ENCODE assay signal across 31 mouse cellular contexts in genomic region chr2:15469399-15469798, GRCm38 (mm10). TPM values are rescaled to one million over a fixed set of nuclear protein-coding genes. Genes with fewer than 3 reads are reported as not detected.
"Had no signal": no experiment of that assay in that cellular context is flagged by ENCODE, and none has a peak within 500 bp of the region (broad histone marks: within the 10 kb centered on the region; RNA-seq: fewer than 3 reads in every experiment).

No protein-coding gene starts in this region.

- H3K27ac ChIP-seq: heart, adult 2 months; heart, embryonic 13.5 days; heart, embryonic 15.5 days; hindbrain, embryonic 13.5 days; hindbrain, embryonic 15.5 days; hindbrain, postnatal 0 days; limb, embryonic 10.5 days; limb, embryonic 12.5 days; liver, embryonic 13.5 days; liver, embryonic 15.5 days had no signal

- H3K4me3 ChIP-seq: heart, adult 2 months; heart, embryonic 13.5 days; heart, embryonic 15.5 days; hindbrain, embryonic 13.5 days; hindbrain, embryonic 15.5 days; limb, embryonic 10.5 days; limb, embryonic 12.5 days; liver, embryonic 13.5 days; liver, embryonic 15.5 days had no signal

- H3K4me2 ChIP-seq: heart, embryonic 11.5 days; heart, embryonic 13.5 days; heart, embryonic 15.5 days; hindbrain, embryonic 13.5 days; hindbrain, embryonic 15.5 days; limb, embryonic 12.5 days; liver, embryonic 11.5 days; liver, embryonic 13.5 days; liver, embryonic 15.5 days had no signal

- H3K9ac ChIP-seq: heart, embryonic 13.5 days; heart, embryonic 15.5 days; hindbrain, embryonic 13.5 days; hindbrain, embryonic 15.5 days; limb, embryonic 12.5 days; liver, embryonic 13.5 days; liver, embryonic 15.5 days had no signal

- ATAC-seq: hindbrain, postnatal 0 days; intestine, embryonic 16.5 days had no signal

- H3K9me3 ChIP-seq: heart, embryonic 13.5 days; heart, embryonic 15.5 days; hindbrain, embryonic 13.5 days; hindbrain, embryonic 15.5 days; limb, embryonic 10.5 days; limb, embryonic 12.5 days; liver, embryonic 13.5 days; liver, embryonic 15.5 days had no signal

- DNase-seq: gastrocnemius, postnatal 14 days; gastrocnemius, postnatal 36 days; heart, adult 11 months; heart, adult 2 months; heart, postnatal 14 days; heart, postnatal 36 days; kidney, adult 11 months; kidney, postnatal 10 days; layer of hippocampus, adult 9-11 months; layer of hippocampus, postnatal 36 days; liver; liver, embryonic 13.5 days had no signal

- H3K27me3 ChIP-seq: heart, embryonic 13.5 days; heart, embryonic 15.5 days; hindbrain, embryonic 13.5 days; hindbrain, embryonic 15.5 days; limb, embryonic 12.5 days; liver, embryonic 13.5 days; liver, embryonic 15.5 days had no signal

- H3K36me3 ChIP-seq: heart, embryonic 13.5 days; heart, embryonic 15.5 days; hindbrain, embryonic 13.5 days; hindbrain, embryonic 15.5 days; limb, embryonic 10.5 days; limb, embryonic 12.5 days; liver, embryonic 13.5 days; liver, embryonic 15.5 days had no signal

- H3K4me1 ChIP-seq: heart, embryonic 13.5 days; heart, embryonic 15.5 days; hindbrain, embryonic 13.5 days; hindbrain, embryonic 15.5 days; limb, embryonic 10.5 days; limb, embryonic 12.5 days; liver, embryonic 13.5 days; liver, embryonic 15.5 days had no signal

RNA-seq across cellular contexts. Expression of gene Malrd1, which starts 56.9 kb away (rescaled TPM):
- total RNA-seq: gastrocnemius, adult 18-20 months; gastrocnemius, adult 8-10 months; gastrocnemius, postnatal 14 days; gastrocnemius, postnatal 36 days; heart, adult 2 months; heart, postnatal 14 days; heart, postnatal 36 days; hematopoietic stem cell, adult 5-6 weeks; layer of hippocampus, adult 18-20 months; layer of hippocampus, adult 8-10 months; layer of hippocampus, postnatal 36 days; left cerebral cortex, adult 18-20 months; left cerebral cortex, postnatal 25 days had no signal
- polyA plus RNA-seq: heart, adult 2 months; heart, embryonic 11.5 days; heart, embryonic 13.5 days; heart, embryonic 15.5 days; heart, postnatal 0 days; limb, embryonic 10.5 days; liver, embryonic 11.5 days; liver, embryonic 13.5 days; liver, embryonic 15.5 days had no signal
